Mouse (Mus musculus): Measurements from ENCODE around the gene Eva1b. TPM values are rescaled to one million over a fixed set of nuclear protein-coding genes. Genes with fewer than 3 reads are reported as not detected.

Gene Eva1b
- total RNA-seq, 2 experiments from 2014 or later: 36.3 to 41.2 TPM

- no peak for DNase-seq
These were observed 28.5 kb upstream of the Eva1b start for GRCm38 (mm10) chr4:126119051-126119450.

DNA sequence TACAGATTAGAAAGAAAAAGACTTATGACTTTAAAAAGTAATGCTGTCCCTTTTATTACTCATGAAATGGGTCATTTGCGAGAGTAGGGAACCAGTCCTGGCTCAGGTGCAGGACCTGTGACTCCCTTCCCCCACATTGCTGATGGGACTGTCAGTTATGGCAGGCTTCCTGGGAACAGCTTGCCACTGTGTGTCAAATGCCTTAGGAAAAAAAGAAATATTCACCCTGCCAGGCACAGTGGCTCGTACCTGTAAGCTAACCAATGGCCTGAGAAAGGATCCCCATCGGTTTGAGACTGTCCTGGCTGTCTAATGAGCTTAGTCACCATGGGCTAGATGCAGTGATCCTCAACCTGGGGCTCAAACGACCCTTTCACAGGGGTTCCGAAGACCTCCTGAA lies 27.5 kb upstream of the Eva1b start:
- no peak for DNase-seq

- DNase-seq: peak; percentile 38
These were observed 27.0 kb upstream of the Eva1b start for GRCm38 (mm10) chr4:126120506-126120905.

- peak; percentile 63 for DNase-seq
These were observed 24.1 kb upstream of the Eva1b start for GRCm38 (mm10) chr4:126123309-126124040.

- DNase-seq: no peak
These were observed 17.0 kb upstream of the Eva1b start for GRCm38 (mm10) chr4:126130502-126130901.

GRCm38 (mm10) chr4:126131290-126132121 lies 16.0 kb upstream of the Eva1b start:
- peak; percentile 56 for DNase-seq

- no peak for DNase-seq
These were observed 14.8 kb upstream of the Eva1b start for GRCm38 (mm10) chr4:126132636-126133264.

DNA sequence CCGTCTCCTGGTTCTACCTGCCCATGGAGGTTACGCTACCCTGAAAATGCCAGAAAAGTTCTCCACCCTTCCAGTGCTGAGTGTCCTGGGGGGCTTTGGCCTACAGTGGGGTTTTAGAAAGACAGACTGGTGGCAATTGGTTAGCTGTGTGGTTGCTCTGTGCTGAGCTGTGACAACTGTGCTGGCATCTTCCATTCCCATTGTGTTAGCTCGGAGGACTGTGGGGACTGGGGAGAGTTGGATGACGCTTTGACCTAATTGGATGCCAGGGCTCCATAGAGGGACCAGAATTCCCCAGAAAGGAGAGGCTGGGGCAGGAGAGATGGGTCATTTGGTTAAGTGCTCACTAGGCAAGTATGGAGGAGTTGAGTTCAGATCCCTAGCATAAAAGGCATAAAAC lies 13.3 kb upstream of the Eva1b start:
- no peak for DNase-seq

DNA sequence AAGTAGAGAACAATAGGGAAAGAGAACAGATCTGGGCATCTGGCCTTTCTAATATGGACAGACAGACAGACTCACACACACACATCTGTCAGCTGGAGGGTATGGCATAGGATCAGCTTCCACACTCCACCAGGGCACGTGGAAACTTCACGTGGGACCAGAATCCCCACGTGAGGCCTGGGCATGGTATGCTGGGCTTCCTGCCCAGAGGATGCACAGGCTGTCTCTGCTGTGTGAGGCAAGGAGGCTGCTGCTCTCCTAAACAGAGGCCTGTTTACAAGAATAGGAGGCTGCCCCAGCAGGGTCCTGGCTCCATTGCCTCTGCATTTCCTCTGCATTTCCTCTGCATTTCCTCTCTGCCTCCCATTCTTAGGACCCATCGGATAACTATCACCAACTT lies 12.9 kb upstream of the Eva1b start:
- DNase-seq: no peak

DNA sequence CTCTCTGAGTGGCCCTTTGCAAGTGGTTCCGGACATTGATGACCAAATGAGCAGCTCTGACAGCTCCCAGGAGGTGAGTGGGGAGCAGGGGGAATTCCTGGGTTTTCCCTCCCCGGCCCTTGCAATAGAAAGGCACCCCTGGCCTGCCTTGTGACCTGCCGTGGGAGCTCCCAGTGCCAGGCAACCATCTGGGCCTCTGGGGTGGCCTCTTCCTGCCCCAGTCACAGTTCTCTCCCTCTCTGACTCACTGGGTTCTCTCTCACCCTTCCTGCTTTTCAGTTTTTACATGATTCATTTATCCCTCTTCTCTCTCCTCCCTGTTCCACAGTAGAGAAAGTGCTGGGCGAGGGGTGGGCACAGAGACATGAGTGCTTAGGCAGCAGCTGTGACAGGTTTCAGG lies 9.8 kb upstream of the Eva1b start:
- DNase-seq: no peak

- no peak for DNase-seq
These were observed 6.5 kb upstream of the Eva1b start for GRCm38 (mm10) chr4:126141021-126141420.

DNA sequence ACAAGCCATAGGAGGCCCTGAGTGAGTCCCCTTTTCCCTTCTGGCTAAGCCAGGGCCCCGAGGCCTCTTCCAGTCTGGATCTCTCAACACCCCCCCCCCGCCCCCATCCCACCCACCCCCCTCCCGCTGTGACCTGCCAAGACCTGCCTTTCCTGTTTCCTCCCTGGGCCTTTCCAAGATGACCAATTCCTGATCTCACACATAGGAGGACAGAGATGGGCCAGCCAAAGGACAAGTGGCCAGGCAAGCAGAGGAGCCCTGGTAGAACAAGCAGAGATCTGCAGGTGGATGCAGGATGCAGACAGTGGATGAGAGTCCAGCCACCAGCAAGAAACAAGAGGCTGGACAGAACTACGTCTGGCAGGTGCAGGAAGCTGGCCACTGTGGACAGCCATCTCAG lies 2.1 kb upstream of the Eva1b start:
- DNase-seq: no peak

DNA sequence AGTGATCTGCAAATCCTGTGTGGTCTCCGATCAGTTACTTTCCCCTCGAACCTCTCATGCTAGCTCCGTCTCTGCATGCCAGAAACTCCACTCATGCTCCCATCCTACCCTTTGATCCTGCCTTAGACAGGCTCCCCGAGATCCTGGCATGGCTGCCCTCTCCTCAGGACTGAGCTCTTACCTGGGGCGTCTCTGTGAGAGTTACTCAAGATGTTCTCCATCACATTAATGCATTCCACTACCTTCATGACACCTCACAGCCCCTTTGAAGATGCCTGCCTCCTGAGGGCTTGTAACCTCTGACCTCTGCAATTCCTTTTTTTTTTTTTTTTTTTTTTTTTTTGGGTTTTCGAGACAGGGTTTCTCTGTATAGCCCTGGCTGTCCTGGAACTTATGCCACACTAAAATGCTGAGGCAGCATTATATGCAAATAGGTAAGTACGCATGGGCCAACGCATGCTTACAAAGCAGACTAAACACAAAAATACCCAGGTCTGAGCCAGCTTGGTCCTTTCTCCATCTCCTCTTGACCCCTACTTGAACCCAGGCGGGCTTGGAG lies 491 bp upstream of the Eva1b start:
- no peak for DNase-seq

DNA sequence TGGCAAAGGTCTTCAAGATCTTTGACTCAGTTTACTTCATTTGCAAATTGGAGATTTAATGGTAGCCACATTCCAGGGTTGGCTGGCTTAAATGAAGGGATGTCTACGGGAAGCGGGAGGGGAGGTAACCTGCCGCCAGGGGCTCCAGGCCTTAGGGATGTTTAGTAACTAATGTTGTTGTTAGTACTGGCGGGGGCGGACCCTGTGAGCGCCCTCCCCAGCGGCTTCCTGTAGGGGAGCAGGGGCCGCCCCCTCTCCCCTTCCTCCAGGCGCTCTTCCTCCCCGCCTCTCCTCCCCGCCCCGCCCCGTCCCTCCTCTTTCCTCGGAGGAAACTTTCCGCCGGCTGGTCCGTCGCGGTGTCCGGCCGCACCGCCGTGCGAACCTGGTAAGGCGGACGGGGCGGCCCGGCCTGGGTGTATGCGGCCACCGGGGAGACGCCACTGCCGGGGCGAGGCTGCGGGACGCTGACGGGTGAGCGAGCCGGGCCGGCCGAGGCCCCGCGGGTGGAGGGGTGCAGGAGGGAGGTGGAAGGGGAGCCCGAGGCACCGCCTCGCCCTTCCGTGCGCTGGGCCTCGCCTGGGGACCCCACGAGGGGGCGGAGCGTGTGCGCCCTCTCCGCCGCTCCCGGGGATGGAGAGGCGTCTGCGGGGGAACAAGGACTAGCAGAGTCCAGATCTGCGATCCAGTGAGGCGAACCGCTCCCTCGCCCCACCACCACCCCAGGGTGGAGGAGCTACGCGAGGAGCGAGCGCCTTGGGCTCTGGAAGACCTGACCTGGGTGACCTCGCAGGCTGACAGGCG lies 817 bp downstream of the Eva1b start:
- DNase-seq: peak; percentile 82

- DNase-seq: peak; percentile 43
These were observed 1.6 kb downstream of the Eva1b start for GRCm38 (mm10) chr4:126149041-126149676.

DNA sequence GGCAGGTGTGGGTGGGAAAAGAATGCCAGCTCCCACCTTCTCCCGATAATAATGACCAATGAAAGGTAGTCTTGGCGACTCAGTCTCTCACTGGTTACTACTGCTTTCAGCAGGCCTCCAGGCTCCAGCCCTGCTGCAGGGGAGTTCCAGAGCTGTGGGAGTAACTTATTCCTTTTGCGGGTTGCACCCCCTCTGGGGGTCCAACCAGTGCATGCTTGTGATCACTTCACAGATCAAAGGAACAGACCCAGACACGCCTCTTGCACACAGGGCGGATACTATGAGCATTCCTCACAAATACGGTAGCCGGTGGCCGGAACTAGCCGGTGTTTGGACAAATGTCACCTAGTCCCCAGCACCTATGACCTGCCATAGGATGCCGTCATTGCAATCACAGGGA lies 2.3 kb downstream of the Eva1b start:
- DNase-seq: no peak

DNA sequence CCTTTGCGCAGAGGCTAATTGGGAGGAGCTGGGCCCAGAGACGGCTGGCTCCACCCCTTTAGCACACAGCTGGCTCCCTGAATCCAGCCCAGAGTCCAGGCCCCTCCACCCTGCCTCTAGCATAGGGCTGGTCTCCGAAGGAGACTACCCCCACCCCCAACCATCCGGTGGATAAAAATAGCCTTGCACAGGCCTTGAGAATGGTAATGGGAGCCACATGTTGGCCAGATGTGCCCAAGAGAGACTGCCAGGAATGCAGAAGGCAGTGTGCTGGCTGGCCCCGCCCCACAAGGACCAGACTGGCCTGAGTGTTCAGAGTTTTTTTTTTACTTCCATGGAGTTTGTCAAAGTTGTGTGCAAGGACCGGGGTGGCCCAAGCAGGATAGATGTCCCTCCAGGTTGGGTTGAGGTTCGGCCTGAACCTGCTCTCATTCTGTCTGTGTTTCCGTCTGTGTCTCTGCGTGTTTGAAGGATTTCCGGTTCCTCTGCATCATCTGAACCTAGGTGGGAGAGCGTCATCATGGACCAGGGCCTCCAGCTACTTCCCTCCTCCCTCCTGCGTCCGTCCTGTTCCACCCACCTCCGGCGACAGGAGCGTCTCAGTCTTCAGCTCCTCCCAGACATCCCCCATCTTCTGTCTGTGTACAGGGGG lies 2.9 kb downstream of the Eva1b start:
- peak; percentile 75 for DNase-seq

- no peak for DNase-seq
These were observed 3.4 kb downstream of the Eva1b start for GRCm38 (mm10) chr4:126150949-126151320.

DNA sequence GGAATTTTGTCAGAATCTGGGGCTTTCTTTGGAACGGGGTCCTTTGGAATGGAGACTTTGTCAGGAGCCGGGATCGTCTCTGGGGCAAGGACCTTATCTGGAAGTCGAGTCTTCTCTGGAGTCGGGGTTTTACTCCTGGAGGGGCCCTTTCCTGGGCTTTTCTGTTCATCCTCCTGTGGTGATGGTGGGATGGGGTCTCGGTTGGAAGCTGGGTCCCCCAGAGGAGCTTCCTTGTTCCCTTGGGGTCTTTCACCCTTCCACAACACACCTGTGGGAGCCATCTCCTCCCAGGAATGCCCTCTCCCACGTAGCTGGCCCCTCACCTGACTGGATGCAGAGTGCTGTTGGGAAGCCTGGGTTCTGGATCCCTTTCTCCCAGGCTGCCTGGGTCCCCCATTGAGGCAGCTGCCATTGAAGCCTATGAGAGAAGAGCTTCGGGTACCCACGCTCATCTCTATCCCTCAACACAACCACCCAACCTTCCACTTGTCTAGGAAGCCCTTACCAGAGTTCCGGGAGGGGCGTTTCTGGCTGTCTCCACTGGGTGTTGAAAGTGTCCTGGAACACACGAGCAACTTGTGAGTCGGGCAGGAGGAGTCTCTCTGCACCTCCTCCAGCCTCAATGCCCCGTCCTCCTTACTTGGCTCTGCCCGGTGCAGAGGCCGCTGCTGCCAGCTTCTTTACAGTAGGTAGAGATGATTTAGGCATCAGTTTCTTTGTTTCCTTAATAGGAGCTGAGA lies 4.3 kb downstream of the Eva1b start:
- DNase-seq: no peak

GRCm38 (mm10) chr4:126152864-126153263 lies 5.3 kb downstream of the Eva1b start:
- no peak for DNase-seq
